Mouse (Mus musculus): Measurements from ENCODE around the gene Gm34302. TPM values are rescaled to one million over a fixed set of nuclear protein-coding genes. Genes with fewer than 3 reads are reported as not detected.

Gene Gm34302
- polyA plus RNA-seq, 1 experiment from 2014 or later = not detected

GRCm38 (mm10) chr3:63438898-63439297, 44.8 kb downstream of the Gm34302 start:
- Histone ChIP-seq H3K9ac (replicated peaks) (no peak overlapping the region), H3K9me3 (no peaks in the 10 kb centered on the region), H3K4me1 (no peaks in the 10 kb centered on the region), H3K27ac (replicated peaks) (no peak overlapping the region), H3K4me2 (replicated peaks) (no peak overlapping the region), H3K36me3 (no peaks in the 10 kb centered on the region), H3K4me3 (no peak overlapping the region), H3K27me3 (no peaks in the 10 kb centered on the region)
- 85% methylated on average over 3 of the region's 3 CpGs for WGBS
- ATAC-seq (ENCODE audit: low FRiP score, low read depth) = no peak

Other genes starting within 250 kb of the Gm34302 start
- 10.3 and 12.6 TPM in 2 replicates for gene Mme, start 242.3 kb downstream of the Gm34302 start, polyA plus RNA-seq (2016; fragmentation: Nextera tagmentation; extraction: Ambion mirVana)

Measured in midbrain, embryonic 12.5 days (tissue).